Mouse (Mus musculus): ENCODE measurements around the gene Fggy.

Fggy gene

DNA sequence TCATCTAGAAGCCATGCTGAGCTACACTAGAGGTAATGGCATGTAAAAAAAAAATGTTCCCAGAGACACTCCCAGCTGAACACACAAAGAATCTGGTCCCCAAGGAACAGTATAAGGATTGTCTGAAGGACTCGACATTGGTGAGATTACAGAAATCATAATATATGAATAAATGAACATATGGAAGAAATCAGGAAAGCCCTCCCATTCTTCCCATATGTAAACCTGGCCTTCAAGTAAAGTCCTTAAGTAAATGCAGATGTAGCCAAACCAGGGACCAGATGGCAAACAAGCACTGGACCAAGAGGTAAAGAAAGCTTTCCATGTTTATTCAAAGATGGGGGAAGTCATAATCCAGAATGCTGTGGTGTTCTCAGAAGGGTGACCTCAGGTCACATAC lies 343.5 kb downstream of the Fggy start:
- DNase-seq (ENCODE audit: low spot score in 2 of 2) = no peak

GRCm38 (mm10) chr4:95906141-95906540 lies 348.8 kb downstream of the Fggy start:
- no peak for DNase-seq (ENCODE audit: low spot score in 2 of 2)

DNA sequence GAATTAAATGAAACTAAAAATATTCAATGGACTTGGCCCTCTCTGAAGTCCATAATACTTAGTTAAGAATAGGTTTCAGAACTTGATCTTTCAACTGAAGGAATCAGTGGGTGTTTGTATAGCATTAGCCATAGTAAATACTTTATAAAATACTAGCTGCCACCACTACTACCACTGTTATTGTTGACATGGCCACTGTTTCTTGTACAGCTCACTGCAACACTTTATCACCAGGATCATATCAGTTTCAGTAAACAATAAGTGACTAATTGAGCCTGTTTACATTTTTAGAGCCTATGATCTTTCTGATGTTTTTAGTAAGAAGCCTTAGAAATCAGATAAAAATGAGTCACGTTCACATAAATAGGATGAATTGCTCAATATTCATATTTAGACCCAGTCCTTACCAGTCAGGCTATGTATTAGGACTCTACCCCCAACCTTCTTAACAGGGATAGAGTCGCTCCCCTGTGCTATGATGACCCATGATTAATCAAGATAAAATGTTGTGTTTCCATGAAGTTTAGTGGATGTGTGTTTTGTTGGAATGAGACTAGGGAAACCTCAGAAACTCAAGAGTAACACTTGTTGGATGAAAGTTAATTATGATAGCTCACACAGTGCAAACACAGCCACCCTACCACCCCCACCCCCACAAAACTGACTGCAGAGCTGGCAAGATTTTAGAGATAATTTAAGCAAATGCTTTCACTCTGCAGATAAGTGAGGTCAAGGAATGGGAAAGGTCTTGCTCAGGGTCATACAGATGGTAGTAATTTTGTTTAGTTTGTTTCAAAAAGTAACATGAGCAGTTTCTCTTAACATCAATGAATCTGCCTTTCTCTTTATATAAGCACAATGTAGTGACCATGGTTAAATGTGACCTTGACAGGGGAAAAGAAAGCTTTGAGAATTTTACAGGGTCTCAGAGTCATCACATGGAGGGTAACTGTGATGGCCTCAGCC lies 352.7 kb downstream of the Fggy start:
- no peak for DNase-seq (ENCODE audit: low spot score in 2 of 2)

- DNase-seq (ENCODE audit: low spot score in 2 of 2) = no peak
Observed at GRCm38 (mm10) chr4:95913026-95913425, 355.7 kb downstream of the Fggy start.

- no peak for DNase-seq (ENCODE audit: low spot score in 2 of 2)
Observed at GRCm38 (mm10) chr4:95915628-95916579, 358.6 kb downstream of the Fggy start.

GRCm38 (mm10) chr4:95917703-95918102 lies 360.4 kb downstream of the Fggy start:
- peak in 1 of 2 experiments; percentile 62 for DNase-seq (ENCODE audit: low spot score in 2 of 2)

DNA sequence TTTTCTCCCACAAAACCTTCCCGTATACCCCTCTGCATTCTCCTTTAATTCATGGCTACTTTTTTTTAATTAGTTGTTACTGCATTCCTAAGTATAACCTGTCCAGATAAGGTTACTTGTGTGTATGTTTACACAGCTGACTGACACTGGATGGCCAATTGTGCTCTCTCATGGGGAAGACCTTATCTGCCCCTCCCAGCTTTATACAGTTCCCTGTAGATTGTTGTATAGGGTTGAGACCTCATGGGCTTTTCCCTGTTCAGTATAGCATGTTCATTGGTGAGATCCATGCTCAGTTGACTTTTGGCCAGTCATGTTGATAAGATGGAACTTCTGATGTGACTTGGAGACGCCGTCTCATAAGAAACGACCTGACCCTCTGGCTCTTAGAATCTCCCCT lies 363.1 kb downstream of the Fggy start:
- no peak for DNase-seq (ENCODE audit: low spot score in 2 of 2)

DNA sequence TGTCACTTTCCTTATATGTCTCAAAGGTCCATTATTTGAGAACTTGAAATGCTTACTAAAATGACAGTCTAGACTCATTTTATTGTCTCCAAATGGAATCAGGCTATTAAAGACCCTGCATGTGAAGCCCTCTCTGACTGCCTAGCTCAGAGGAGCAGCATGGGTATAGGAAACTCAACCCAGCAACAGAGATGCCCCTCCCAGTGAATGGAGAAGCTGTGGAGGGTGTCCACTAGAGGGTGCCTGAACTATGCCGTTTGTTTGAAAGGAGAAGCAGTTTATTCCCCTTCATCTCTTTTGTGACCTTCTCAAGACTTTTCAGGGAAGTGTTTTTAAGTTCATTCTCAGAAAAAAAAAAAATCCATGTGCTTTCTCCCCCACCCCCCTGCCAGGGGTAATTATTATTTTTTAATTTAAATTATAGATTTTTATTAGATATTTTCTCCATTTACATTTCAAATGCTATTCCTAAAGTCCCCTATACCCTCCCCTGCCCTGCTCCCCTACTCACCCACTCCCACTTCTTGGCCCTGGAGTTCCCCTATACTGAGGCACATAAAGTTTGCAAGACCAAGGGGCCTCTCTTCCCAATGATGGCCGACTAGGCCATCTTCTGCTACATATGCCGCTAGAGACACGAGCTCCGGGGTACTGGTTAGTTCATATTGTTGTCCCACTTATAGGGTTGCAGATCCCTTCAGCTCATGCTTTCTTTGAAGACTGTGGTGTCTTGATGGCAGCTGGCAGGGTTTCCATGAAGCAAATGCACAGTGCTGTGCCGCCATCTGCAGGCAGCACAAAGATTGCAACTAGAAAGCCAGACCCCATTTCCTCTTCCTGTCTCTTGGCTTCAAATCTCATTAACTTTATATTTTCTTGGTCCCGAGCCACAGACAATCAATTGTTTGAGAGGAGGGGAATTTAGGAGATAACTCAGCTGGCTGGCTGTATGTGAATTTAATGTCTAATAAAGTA lies 367.2 kb downstream of the Fggy start:
- peak; percentile 75 to 84 for DNase-seq (ENCODE audit: low spot score in 2 of 2)

DNA sequence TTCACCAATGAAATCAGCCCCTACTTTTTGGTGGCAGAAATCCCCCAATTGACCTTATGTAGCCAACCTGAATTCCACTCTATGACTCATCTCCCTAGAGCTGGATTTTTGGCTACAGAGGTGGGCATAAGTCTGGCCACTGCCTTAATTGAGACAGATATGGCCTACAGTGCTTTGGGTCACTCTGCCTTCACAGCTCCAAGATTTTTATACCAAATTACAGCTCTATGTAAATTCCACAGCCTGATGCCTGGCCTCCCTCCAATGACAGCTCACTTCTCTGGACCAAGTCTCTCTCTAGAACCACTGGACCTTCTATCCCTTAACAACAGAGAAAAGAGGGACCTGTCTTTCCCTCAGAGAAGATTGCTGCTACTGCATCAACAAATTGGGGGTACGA lies 371.5 kb downstream of the Fggy start:
- DNase-seq (ENCODE audit: low spot score in 2 of 2) = no peak

GRCm38 (mm10) chr4:95929936-95930335 lies 372.6 kb downstream of the Fggy start:
- DNase-seq (ENCODE audit: low spot score in 2 of 2) = no peak

DNA sequence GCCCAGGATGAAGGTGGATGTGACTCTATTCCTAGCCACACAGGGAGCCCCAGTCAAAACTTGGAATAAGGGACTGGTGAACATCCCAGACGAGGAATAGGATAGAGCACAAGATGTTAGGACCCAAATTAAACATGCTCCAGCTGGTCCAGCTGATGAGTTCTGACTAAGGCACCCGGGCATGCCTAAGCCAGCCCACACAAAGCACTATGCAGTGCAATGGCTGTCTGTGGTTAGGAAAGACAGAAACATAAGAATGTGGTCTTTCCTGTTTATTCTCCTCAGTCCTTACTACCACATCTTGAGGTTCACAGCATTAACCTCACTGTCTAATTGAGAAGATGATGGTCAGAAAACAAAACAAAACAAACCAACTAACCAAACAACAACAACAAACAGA lies 374.0 kb downstream of the Fggy start:
- no peak for DNase-seq (ENCODE audit: low spot score in 2 of 2)

DNA sequence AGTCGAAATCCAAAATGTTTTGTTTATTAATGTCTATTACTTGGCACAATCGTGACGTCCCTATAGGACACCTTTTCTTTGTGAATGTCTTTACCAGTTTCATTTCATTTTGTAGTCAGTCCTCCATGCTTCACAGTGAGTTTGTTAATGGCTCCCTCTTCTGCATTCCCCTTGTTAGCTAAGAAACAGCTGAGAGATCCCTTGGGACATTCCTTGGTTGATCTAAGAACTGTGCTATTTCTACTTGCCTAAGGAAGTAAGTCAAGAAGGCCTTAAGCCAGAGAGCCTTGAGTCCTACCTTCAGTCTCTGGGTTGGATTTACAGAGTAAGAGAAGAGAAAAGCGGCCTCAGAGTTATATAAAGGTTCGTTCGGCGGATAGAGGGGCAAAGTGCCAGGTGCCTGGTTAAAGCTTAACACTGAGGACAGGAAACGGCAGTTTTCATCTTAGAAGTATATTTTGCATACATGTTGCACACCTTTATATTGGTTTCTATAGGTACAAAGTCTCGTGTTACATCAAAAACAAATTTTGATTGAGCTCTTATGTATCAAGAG lies 376.6 kb downstream of the Fggy start:
- DNase-seq (ENCODE audit: low spot score in 2 of 2) = no peak

DNA sequence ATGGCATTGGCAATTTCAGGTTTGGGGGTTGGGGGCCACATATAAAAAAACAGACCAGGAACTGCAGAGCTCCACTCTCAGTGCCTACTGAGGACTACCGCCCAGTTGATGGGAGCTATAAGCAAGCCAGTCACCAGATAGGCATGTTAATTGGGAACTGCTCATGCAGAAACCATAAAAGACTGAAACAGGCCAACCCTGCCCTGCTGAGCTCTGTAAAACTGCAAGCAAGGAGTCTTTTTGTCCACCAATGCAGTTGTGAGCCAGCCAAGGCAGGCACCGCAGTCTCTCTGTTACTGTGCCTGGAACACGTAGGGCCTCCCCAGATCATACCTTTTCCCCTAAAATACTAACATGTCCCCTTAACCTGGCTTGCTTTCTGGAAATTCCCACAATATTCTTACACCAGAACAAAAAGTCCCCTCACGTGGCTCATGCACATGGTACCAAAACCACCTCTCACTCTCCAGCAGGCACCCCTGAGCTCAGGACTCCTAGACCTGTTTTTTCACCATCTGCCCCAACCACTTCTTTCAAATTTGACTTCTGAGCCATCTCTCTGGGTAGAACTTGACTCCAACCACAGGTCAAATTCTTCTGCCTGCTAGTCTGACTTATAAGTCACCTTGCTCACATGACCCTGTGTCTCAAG lies 377.2 kb downstream of the Fggy start:
- no peak for DNase-seq (ENCODE audit: low spot score in 2 of 2)

GRCm38 (mm10) chr4:95938701-95939100 lies 381.4 kb downstream of the Fggy start:
- no peak for DNase-seq (ENCODE audit: low spot score in 2 of 2)

- DNase-seq (ENCODE audit: low spot score in 2 of 2) = peak in 1 of 2 experiments; percentile 13
Observed at GRCm38 (mm10) chr4:95947896-95948295, 390.6 kb downstream of the Fggy start.

GRCm38 (mm10) chr4:95953328-95953727 lies 396.0 kb downstream of the Fggy start:
- DNase-seq (ENCODE audit: low spot score in 2 of 2) = no peak

DNA sequence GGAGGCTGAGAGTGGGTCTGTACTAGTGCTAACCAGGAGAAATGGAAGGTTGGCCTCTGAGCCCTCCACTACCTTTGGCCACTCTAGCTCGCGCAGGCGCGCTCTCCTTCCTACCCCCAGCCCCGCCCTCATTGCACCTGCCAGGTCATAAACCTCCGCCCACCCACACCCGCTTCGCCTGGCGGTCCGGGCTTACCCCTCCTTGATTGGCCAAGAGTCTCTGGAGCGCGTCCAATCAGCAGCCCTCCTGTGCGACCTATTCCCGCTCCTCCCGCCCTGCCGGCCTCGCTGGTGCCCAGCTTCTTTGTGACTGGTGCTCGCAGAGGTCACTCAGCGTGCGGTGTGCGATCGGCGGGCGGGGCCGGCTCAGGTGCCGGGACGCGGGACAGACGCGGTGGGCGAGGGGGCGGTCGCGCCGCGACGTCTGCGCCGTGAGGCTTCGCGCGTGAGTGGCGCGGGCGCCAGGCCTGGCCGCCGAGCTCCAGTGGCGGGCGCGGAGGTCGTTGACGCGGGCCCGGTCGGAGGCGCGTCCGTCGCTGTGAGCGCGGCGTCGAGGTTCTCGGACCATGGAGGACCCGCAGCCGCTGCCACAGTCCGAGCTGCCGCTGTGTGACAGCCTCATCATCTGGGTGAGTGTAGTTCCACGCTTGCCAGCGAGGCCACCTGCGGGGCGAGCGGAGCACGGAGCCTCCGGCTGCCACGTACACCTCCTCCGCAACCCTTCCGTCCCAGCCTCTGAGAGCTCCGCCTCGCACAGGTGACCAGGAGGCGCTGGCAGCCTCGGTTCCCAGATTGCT lies 409.8 kb downstream of the Fggy start, which contains the start of gene Hook1:
Hook1 (plus strand) TSS at position 313 of the 797 bp plus-strand sequence.
- DNase-seq (ENCODE audit: low spot score in 2 of 2) = peak; percentile 93 to 97
